27 mouse cellular contexts compared by ENCODE assay signal in genomic region chr12:13067295-13067694, GRCm38 (mm10).
DNase-seq lines count a peak whose midpoint lies in the region; ATAC-seq and TF ChIP-seq lines count a peak whose summit lies in the region.
"Had no signal": no experiment of that assay in that cellular context is flagged by ENCODE, and none has a peak within 500 bp of the region (broad histone marks: within the 10 kb centered on the region; RNA-seq: fewer than 3 reads in every experiment).

No protein-coding gene starts in this region.

- H3K36me3 ChIP-seq in kidney, embryonic 14.5 days (ENCODE audit: control insufficient read depth, insufficient read depth, low read length): no peaks in the 10 kb centered on the region
- H3K36me3 ChIP-seq in kidney, adult 2 months (ENCODE audit: control insufficient read depth, insufficient read depth, low read length): no peaks in the 10 kb centered on the region
- no peaks in the 10 kb centered on the region for H3K36me3 ChIP-seq in lung, embryonic 15.5 days
- no peaks in the 10 kb centered on the region for H3K36me3 ChIP-seq in lung, postnatal 0 days (ENCODE audit: insufficient read depth, low read length)
- peaks cover 3% of the 10 kb centered on the region; the same call in 1 of the 2 replicates for H3K36me3 ChIP-seq in limb, embryonic 10.5 days
- H3K36me3 ChIP-seq: embryonic facial prominence, embryonic 13.5 days; G1E; heart, embryonic 10.5 days; heart, embryonic 15.5 days had no signal

- H3K9me3 ChIP-seq in kidney, embryonic 14.5 days (ENCODE audit: control insufficient read depth, low read length): no peaks in the 10 kb centered on the region
- no peaks in the 10 kb centered on the region for H3K9me3 ChIP-seq in lung, embryonic 15.5 days
- no peaks in the 10 kb centered on the region for H3K9me3 ChIP-seq in lung, postnatal 0 days (ENCODE audit: low read length)
- 0 out of 2 replicates have a peak, but pooled peaks cover 4% of the 10 kb centered on the region for H3K9me3 ChIP-seq in limb, embryonic 10.5 days (replicated peaks)
- H3K9me3 ChIP-seq: embryonic facial prominence, embryonic 13.5 days; G1E; heart, embryonic 10.5 days; heart, embryonic 15.5 days had no signal

- TF ChIP-seq POLR2A in kidney, adult 2 months (IDR thresholded peaks at IDR 0.05; ENCODE audit: low read depth, low read length): no peak

- H3K27ac ChIP-seq in kidney, embryonic 14.5 days (ENCODE audit: low read depth, low read length): peak overlapping the region; percentile 38; the same call in 1 of the 2 replicates
- no peak overlapping the region for H3K27ac ChIP-seq in kidney, adult 2 months (ENCODE audit: insufficient read depth, low read depth, low read length)
- no peak overlapping the region for H3K27ac ChIP-seq in lung, embryonic 15.5 days
- H3K27ac ChIP-seq in lung, postnatal 0 days (ENCODE audit: low read length): no peak overlapping the region
- peak overlapping the region; percentile 59 for H3K27ac ChIP-seq in limb, embryonic 10.5 days
- H3K27ac ChIP-seq: embryonic facial prominence, embryonic 13.5 days; heart, embryonic 15.5 days; liver, embryonic 14.5 days; stomach, postnatal 0 days had no signal

- no peaks in the 10 kb centered on the region for H3K27me3 ChIP-seq in kidney, embryonic 14.5 days (ENCODE audit: control insufficient read depth, insufficient read depth, low read length)
- no peaks in the 10 kb centered on the region for H3K27me3 ChIP-seq in kidney, adult 2 months (replicated peaks; ENCODE audit: control insufficient read depth, insufficient read depth, low read length)
- no peaks in the 10 kb centered on the region for H3K27me3 ChIP-seq in lung, embryonic 15.5 days
- no peaks in the 10 kb centered on the region for H3K27me3 ChIP-seq in lung, postnatal 0 days (replicated peaks; ENCODE audit: insufficient read depth, low read length)
- no peaks in the 10 kb centered on the region for H3K27me3 ChIP-seq in limb, embryonic 10.5 days (ENCODE audit: low read depth, poor library complexity, severe bottlenecking)
- H3K27me3 ChIP-seq: embryonic facial prominence, embryonic 13.5 days; heart, embryonic 15.5 days had no signal

- no peak overlapping the region for H3K9ac ChIP-seq in kidney, embryonic 14.5 days (ENCODE audit: low read depth, low read length)
- H3K9ac ChIP-seq in lung, embryonic 15.5 days: no peak overlapping the region
- H3K9ac ChIP-seq in lung, postnatal 0 days (replicated peaks; ENCODE audit: low read depth): no peak overlapping the region
- H3K9ac ChIP-seq: embryonic facial prominence, embryonic 13.5 days; heart, embryonic 15.5 days; liver, embryonic 14.5 days had no signal

- H3K4me1 ChIP-seq in kidney, embryonic 14.5 days (ENCODE audit: control insufficient read depth, insufficient read depth, low read length): peaks cover 6% of the 10 kb centered on the region
- H3K4me1 ChIP-seq in kidney, adult 2 months (ENCODE audit: control insufficient read depth, insufficient read depth, low read length): no peaks in the 10 kb centered on the region
- peaks cover 9% of the 10 kb centered on the region for H3K4me1 ChIP-seq in lung, embryonic 15.5 days
- no peaks in the 10 kb centered on the region for H3K4me1 ChIP-seq in lung, postnatal 0 days (ENCODE audit: insufficient read depth, low read depth, low read length)
- H3K4me1 ChIP-seq in limb, embryonic 10.5 days: peaks cover 35% of the 10 kb centered on the region

- no peak overlapping the region for H3K4me3 ChIP-seq in kidney, embryonic 14.5 days (ENCODE audit: low read length)
- no peak overlapping the region for H3K4me3 ChIP-seq in kidney, adult 2 months (ENCODE audit: insufficient read depth, low read depth, low read length)
- H3K4me3 ChIP-seq in lung, embryonic 15.5 days: no peak overlapping the region
- H3K4me3 ChIP-seq in lung, postnatal 0 days (ENCODE audit: low read depth, low read length): no peak overlapping the region
- H3K4me3 ChIP-seq in limb, embryonic 10.5 days: no peak overlapping the region
- H3K4me3 ChIP-seq: embryonic facial prominence, embryonic 13.5 days; heart, embryonic 10.5 days; heart, embryonic 15.5 days had no signal

- no peak for TF ChIP-seq CTCF in kidney, adult 2 months (conservative IDR thresholded peaks at IDR 0.05; ENCODE audit: insufficient read depth, insufficient read length, low read depth, low read length)
- TF ChIP-seq CTCF in lung, postnatal 0 days (IDR thresholded peaks at IDR 0.05): no peak

- H3K4me2 ChIP-seq in kidney, embryonic 14.5 days (replicated peaks; ENCODE audit: low read depth, low read length): no peak overlapping the region
- no peak overlapping the region for H3K4me2 ChIP-seq in lung, embryonic 15.5 days
- H3K4me2 ChIP-seq in lung, postnatal 0 days (replicated peaks; ENCODE audit: low read depth, low read length): no peak overlapping the region
- H3K4me2 ChIP-seq: embryonic facial prominence, embryonic 13.5 days; heart, embryonic 15.5 days had no signal

- no peak for TF ChIP-seq EP300 in lung, postnatal 0 days (IDR thresholded peaks at IDR 0.05)

- whole genome bisulfite sequencing in kidney, embryonic 14.5 days: 41% methylated on average over 5 of the region's 5 CpGs
- WGBS in kidney, adult 2 months: 68% methylated on average over 5 of the region's 5 CpGs
- 47% methylated on average over 5 of the region's 5 CpGs for WGBS in lung, embryonic 15.5 days
- 44% methylated on average over 5 of the region's 5 CpGs for WGBS in lung, postnatal 0 days
- WGBS in limb, embryonic 10.5 days: 36% methylated on average over 5 of the region's 5 CpGs

- DNase-seq in kidney, adult 2 months: no peak
- no peak for DNase-seq in lung, postnatal 0 days (ENCODE audit: low spot score)
- peak; percentile 79 for DNase-seq in R1 (ENCODE audit: low read depth, low spot score)
- DNase-seq in limb, embryonic 10.5 days (ENCODE audit: low spot score): no peak
- no peak for DNase-seq in retina, postnatal 1 day
- DNase-seq: adrenal gland, postnatal 25 days; B cell, adult 2 months; cerebellum, adult 18-20 months; cerebellum, postnatal 10 days; gastrocnemius, postnatal 14 days; layer of hippocampus, adult 9-11 months; liver; lung, postnatal 14 days; midbrain, embryonic 14.5 days; right cerebral cortex, adult 18-20 months; right cerebral cortex, postnatal 4 days; thymus, adult 18-20 months; thymus, postnatal 25 days had no signal

- peak; percentile 75; the same call in 1 of the 2 replicates for ATAC-seq in kidney, embryonic 14.5 days (ENCODE audit: low FRiP score, low TSS enrichment)
- peak; percentile 77; the same call in 1 of the 2 replicates for ATAC-seq in lung, embryonic 15.5 days (ENCODE audit: borderline replicate concordance, extremely low read depth, low FRiP score, low TSS enrichment)
- ATAC-seq in lung, postnatal 0 days: no peak
- ATAC-seq: hindbrain, embryonic 16.5 days had no signal

Comparison
In these comparisons a context has a peak if more than half of its experiments do, and no peak if none do; other contexts are left out.
1. H3K27ac ChIP-seq: peak in kidney, embryonic 14.5 days (single experiment) and limb, embryonic 10.5 days (single experiment); none in kidney, adult 2 months (single experiment), lung, embryonic 15.5 days (single experiment) and lung, postnatal 0 days (single experiment).